Mouse (Mus musculus) kidney, postnatal 0 days (tissue): ENCODE measurements around the gene Krt39. TPM values are rescaled to one million over a fixed set of nuclear protein-coding genes. Genes with fewer than 3 reads are reported as not detected.

Experiments used
- ATAC-seq: fragments of 200-750 bp; cut with Nextera tagmentation; replicated peaks from 2 replicates; pipeline ENCODE4 v1.8.0; 2017; ENCODE audit warnings: low read depth, moderate number of reproducible peaks, moderate TSS enrichment, moderate library complexity; ENCODE audit not compliant: low FRiP score
- DNase-seq: peaks from one replicate; pipeline ENCODE4 v3.0.0-alpha.2; 2016; ENCODE audit warnings: low spot score
- H3K27ac ChIP-seq: fragments of 300-500 bp; sonication (generic); 2 replicates; pipeline ENCODE4 v1.5.1; 2014; ENCODE audit warnings: mild to moderate bottlenecking
- H3K27me3 ChIP-seq: fragments of 300-500 bp; sonication (generic); 2 replicates; pipeline ENCODE4 v1.6.1; 2014; ENCODE audit warnings: low read length, mixed read lengths; ENCODE audit not compliant: insufficient read depth
- H3K36me3 ChIP-seq: fragments of 300-500 bp; sonication (generic); 2 replicates; pipeline ENCODE4 v1.6.1; 2014; ENCODE audit warnings: low read length, mixed read lengths; ENCODE audit not compliant: insufficient read depth
- H3K4me1 ChIP-seq: fragments of 300-500 bp; sonication (generic); replicated peaks from 2 replicates; pipeline ENCODE4 v1.6.1; 2014; ENCODE audit warnings: antibody characterized with exemption, low read length, mixed read lengths; ENCODE audit not compliant: insufficient read depth
- H3K4me2 ChIP-seq: fragments of 300-500 bp; sonication (generic); 2 replicates; pipeline ENCODE4 v1.6.1; 2014; ENCODE audit warnings: mild to moderate bottlenecking, low read length, moderate library complexity, mixed read lengths
- H3K4me3 ChIP-seq: fragments of 300-500 bp; sonication (generic); replicated peaks from 2 replicates; pipeline ENCODE4 v1.5.1; 2014; ENCODE audit warnings: low read depth, low read length
- H3K9ac ChIP-seq: fragments of 300-500 bp; sonication (generic); 2 replicates; pipeline ENCODE4 v1.6.1; 2014; ENCODE audit warnings: low read depth, low read length
- H3K9me3 ChIP-seq: fragments of 300-500 bp; sonication (generic); replicated peaks from 2 replicates; pipeline ENCODE4 v1.6.1; 2016; ENCODE audit warnings: low read length, inconsistent platforms, mixed read lengths
- CTCF ChIP-seq: IDR thresholded peaks from 2 replicates; pipeline ENCODE4 v1.5.1; 2016; ENCODE audit warnings: antibody characterized with exemption, low read depth, mild to moderate bottlenecking, moderate library complexity
- WGBS: fragments of 180-500 bp; shearing (Covaris S2); extraction: QIAGEN DNeasy Blood & Tissue Kit; methylation state at CpG from one replicate; pipeline ENCODE4 v1.1.7; 2014; 5-methylcytosine and 5-hydroxymethylcytosine counted together
- polyA plus RNA-seq: library from polyadenylated mRNA; unstranded; fragments of >200 nt; fragmentation: Nextera tagmentation; extraction: Ambion mirVana; gene quantifications from 2 replicates; pipeline ENCODE4 v1.2.1, GENCODE M21; 2015

Krt39 gene
- polyA plus RNA-seq, 1 experiment from 2014 or later, result 0.45 TPM

DNA sequence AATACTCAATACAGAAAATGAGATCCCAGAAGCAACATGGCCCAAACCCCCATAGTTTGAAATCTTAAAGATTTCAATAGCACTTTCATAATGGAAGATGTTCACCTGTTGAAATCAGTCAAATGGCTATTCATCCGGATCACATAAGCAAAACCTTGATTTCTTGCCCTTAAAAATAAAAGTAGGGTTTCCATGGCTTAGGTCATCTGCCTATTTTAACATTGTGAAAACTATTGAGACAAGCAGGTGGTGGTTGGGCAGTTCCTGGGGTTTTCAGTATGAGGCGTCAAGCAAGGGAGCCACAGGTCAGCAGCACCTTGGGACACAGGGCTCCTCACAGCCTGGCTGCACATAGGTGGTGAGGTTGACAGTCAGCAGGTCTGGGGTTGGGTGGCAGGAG is 35.1 kb upstream of the Krt39 start:
- Histone ChIP-seq H3K9ac (no peak overlapping the region), H3K4me3 (no peak overlapping the region), H3K36me3 (no peaks in the 10 kb centered on the region), H3K9me3 (no peaks in the 10 kb centered on the region), H3K4me2 (no peak overlapping the region), H3K27me3 (no peaks in the 10 kb centered on the region), H3K27ac (no peak overlapping the region), H3K4me1 (no peaks in the 10 kb centered on the region)
- DNase-seq (no peak), ATAC-seq (no peak)
- WGBS, result 79% methylated on average over 2 of the region's 2 CpGs
- no peak for TF ChIP-seq CTCF

GRCm38 (mm10) chr11:99550765-99551164 is 29.6 kb upstream of the Krt39 start, which contains the start of gene Krtap3-3:
Krtap3-3 (minus strand) TSS chr11:99550865.
- Histone ChIP-seq H3K36me3 (no peaks in the 10 kb centered on the region), H3K4me3 (no peak within 1 kb of the TSS), H3K27ac (no peak within 1 kb of the TSS), H3K27me3 (no peaks in the 10 kb centered on the region), H3K4me2 (no peak within 1 kb of the TSS), H3K9ac (no peak within 1 kb of the TSS), H3K4me1 (no peaks in the 10 kb centered on the region), H3K9me3 (no peaks in the 10 kb centered on the region)
- 46% methylated on average over 4 of the region's 4 CpGs for WGBS
- TF ChIP-seq CTCF, result no peak
- no peak for ATAC-seq
- no peak for DNase-seq

DNA sequence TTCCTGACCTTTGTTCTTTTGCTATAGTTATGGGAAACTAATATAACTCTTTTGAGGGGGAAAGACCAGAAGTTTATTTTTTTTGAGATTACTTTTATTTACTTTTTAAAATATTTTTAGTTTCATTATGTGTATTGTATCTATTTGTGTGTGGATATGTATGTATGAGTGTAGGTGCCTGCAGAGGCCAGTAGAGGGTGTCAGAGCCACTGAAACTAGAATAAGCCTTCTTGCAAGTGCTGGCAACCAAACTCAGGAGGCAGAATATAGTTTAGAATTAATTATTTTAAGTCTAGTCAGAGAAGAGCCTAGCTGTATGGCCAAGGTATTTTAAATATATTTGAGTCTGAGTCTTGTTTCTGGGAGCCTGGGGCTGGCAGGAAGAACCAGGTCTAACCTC is 26.8 kb upstream of the Krt39 start:
- no peak overlapping the region for H3K4me3 ChIP-seq
- no peak overlapping the region for H3K27ac ChIP-seq
- ATAC-seq (no peak), DNase-seq (no peak)
- H3K9ac ChIP-seq, result no peak overlapping the region
- no peaks in the 10 kb centered on the region for H3K36me3 ChIP-seq
- TF ChIP-seq CTCF, result 0 out of 2 replicates have a peak, but pooled peaks have one; percentile 7
- H3K4me2 ChIP-seq, result no peak overlapping the region
- H3K27me3 ChIP-seq, result no peaks in the 10 kb centered on the region
- no peaks in the 10 kb centered on the region for H3K4me1 ChIP-seq
- H3K9me3 ChIP-seq, result no peaks in the 10 kb centered on the region

GRCm38 (mm10) chr11:99539721-99540120 is 18.6 kb upstream of the Krt39 start:
- H3K4me1 ChIP-seq, result no peaks in the 10 kb centered on the region
- no peak overlapping the region for H3K4me3 ChIP-seq
- no peaks in the 10 kb centered on the region for H3K9me3 ChIP-seq
- no peak for TF ChIP-seq CTCF
- ATAC-seq (no peak), DNase-seq (peak; percentile 40)
- H3K36me3 ChIP-seq, result no peaks in the 10 kb centered on the region
- H3K27me3 ChIP-seq, result no peaks in the 10 kb centered on the region
- no peak overlapping the region for H3K9ac ChIP-seq
- H3K27ac ChIP-seq, result no peak overlapping the region
- 26% methylated on average over 9 of the region's 9 CpGs for whole genome bisulfite sequencing
- no peak overlapping the region for H3K4me2 ChIP-seq

DNA sequence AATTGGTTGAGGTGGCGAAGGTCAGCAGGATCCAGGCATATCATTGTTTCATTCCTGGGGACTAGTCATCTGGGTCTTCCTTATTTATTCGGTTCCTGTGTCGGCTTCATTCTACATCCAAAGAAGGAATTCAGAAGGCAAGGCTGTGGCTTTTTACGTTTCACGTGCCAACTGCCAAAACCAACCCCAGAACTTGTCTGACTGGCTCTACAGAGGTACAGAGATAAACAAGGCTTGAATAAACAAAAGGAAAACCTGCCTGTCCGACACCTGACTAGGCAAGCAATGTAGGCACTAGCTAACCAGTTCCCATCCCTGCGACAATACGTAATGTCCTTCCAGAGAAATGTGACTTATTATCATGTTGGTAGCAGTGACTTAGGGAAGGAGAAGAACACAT is 7.0 kb downstream of the Krt39 start:
- no peaks in the 10 kb centered on the region for H3K9me3 ChIP-seq
- 79% methylated on average over 8 of the region's 8 CpGs for WGBS
- H3K4me3 ChIP-seq, result no peak overlapping the region
- no peak overlapping the region for H3K9ac ChIP-seq
- TF ChIP-seq CTCF, result no peak
- no peaks in the 10 kb centered on the region for H3K36me3 ChIP-seq
- no peaks in the 10 kb centered on the region for H3K4me1 ChIP-seq
- DNase-seq, result no peak
- ATAC-seq, result no peak
- no peak overlapping the region for H3K27ac ChIP-seq
- no peaks in the 10 kb centered on the region for H3K27me3 ChIP-seq
- H3K4me2 ChIP-seq, result no peak overlapping the region

DNA sequence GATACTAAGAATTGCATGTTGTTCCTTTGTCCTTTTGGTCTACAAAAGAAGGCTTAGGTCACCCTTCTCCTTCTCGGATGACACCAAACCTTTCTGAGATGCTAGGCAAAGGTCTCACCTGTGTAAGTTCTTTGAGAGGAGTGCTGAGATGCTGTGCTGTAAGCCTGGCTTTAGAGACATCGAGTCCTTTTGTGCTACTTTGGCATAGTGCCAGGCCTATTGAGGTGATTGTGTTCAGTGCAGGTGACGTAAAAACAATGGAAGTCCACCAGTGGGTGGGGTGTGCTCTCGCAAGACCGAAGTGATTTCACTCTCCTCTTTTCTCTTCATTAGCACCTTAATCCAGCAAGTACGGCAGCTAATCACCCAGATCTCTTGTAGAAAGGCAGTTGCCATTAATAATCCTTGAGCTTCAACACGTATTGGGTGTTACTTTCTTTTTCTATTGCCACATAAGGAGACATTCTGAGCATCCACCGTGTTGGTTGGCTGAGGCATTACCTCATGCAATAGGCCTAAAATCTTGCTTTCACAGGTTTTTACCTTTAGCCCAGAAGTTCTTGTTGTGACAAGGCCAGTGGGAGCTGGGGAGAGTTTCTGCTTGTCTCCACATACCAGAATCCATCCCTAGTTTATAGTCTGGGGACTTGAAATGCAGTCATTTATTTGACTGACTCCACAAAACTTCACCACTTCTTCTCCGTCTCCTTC is 20.9 kb downstream of the Krt39 start:
- no peak for TF ChIP-seq CTCF
- Histone ChIP-seq H3K4me2 (no peak overlapping the region), H3K4me3 (no peak overlapping the region), H3K27me3 (no peaks in the 10 kb centered on the region), H3K9ac (no peak overlapping the region), H3K4me1 (no peaks in the 10 kb centered on the region), H3K36me3 (no peaks in the 10 kb centered on the region), H3K9me3 (no peaks in the 10 kb centered on the region), H3K27ac (no peak overlapping the region)
- ATAC-seq (no peak), DNase-seq (no peak)
- WGBS, result 81% methylated on average over 9 of the region's 9 CpGs

- Histone ChIP-seq H3K9ac (no peak overlapping the region), H3K36me3 (no peaks in the 10 kb centered on the region), H3K27me3 (no peaks in the 10 kb centered on the region), H3K4me1 (no peaks in the 10 kb centered on the region), H3K4me3 (no peak overlapping the region), H3K4me2 (no peak overlapping the region), H3K9me3 (no peaks in the 10 kb centered on the region), H3K27ac (no peak overlapping the region)
- TF ChIP-seq CTCF, result no peak
- no peak for DNase-seq
- WGBS, result 88% methylated on average over 4 of the region's 4 CpGs
- no peak for ATAC-seq
Observed at GRCm38 (mm10) chr11:99496460-99496859, 24.7 kb downstream of the Krt39 start.
